Mouse (Mus musculus): Measurements from ENCODE around the gene Ppfia1.

Ppfia1 gene

DNA sequence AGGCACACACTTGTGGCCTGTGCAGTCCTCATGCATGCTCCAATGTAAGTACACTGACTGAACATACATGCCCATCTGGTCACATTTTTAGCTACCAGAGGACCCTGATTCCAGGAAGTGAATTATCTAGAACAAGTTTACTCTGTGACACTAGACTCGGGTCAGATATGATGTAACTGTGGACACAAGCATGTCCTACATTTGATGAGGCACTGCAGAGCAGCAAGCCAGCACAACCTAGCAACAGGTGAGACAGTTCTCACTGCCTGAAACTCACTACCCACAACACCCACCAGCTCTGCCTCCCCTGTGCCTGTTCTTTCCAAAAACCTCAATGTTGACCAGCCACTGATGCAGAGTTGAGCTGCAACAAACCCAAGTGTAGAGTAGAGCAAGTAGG is 2.7 kb downstream of the Ppfia1 start:
- no peak for DNase-seq (ENCODE audit: low spot score in 2 of 2)

DNA sequence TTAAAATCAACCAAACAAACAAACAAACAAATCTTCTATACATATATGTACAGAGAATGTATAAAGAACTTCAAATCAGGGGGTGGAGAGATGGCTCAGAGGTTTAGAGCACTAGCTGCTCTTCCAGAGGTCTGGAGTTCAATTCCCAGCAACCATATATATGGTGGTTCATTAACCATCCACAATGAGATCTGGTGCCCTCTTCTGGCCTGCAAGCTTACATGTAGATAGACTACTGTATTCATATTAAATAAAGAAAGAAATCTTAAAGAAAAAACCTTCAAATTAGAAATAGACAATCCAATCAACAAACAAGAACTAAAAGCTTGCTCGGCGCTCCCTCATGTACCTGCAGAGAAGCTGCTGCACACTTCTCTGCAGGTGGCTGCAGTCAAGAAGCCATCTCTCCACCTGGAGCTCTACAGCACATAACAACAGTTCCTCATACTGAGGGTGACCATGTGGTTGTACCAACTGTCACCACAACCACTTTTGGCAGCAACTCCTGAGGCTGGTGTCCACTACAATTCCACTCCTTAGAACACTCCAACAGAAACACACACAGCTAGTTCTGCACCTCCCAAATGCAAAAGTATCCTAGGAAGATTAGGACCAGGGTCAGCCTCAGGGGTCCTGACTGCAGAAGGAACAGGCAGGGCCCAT is 3.5 kb downstream of the Ppfia1 start:
- no peak for DNase-seq (ENCODE audit: low spot score in 2 of 2)

DNA sequence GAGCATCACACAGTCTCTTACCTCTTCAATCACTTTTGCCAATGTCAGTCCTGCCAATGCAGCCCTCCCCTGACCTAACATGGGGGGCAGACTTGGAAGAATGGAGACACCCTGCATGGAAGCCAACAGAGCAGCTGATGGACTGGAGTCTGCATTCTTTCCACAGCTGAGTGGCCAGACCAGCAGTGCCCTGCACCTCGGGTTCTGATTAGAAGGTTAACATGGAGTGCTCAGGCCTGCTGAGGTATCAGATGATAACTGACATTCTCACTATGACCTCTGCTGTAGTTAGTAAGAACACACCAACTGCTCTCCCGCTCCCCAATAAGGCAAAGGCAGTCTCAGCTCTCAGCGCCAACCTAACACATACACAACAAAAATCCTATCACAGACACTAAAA is 8.3 kb downstream of the Ppfia1 start:
- no peak for DNase-seq (ENCODE audit: low spot score in 2 of 2)

- no peak for DNase-seq (ENCODE audit: low spot score in 2 of 2)
Measured at GRCm38 (mm10) chr7:144541351-144541750, 12.2 kb downstream of the Ppfia1 start.

DNA sequence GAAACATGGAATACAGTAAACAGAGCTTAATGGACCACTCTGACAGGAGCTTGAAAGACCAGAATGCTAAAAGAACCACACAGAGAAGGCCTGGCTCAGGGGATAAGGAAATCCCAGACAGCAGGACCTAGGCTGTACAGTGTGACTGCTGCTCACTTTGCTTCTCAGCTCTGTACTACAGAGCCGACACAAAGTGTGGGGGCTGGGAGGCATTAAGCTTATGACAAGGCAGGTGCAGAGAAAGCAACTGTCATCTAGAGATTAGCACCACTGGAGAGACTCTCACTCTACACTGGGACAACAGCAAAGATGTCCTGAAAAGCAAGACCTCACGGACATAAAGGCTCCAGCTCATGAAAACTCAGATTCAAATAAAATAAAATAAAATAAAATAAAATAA is 14.4 kb downstream of the Ppfia1 start:
- no peak for DNase-seq (ENCODE audit: low spot score in 2 of 2)

DNA sequence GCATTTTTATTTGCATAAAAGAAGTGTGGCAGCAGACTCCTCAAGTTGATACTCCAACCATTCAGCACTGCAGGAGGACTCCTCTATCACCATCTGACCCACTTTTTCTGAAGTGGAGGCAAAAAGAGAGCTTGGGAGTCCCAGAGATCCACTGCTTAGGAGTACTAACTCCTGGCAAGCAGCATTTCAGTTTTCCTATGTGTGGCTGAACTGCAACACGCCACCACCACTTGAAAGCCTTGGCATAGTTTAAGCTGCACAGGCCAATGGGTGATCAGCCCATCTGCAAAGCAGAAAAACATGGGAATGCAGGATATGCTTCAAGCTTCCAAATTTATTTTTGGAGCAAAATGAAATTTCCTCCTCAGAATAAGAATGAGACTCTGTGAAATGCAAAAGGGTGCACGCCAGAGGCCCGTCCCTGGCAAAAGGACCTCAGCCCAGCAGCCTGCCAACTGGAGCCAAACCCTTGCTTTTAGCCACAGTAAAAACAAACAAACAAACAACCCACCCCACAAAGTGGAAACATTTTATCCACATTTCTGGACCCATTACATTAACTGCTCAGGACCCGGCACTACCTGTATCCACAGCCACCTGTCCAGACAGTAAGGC is 15.4 kb downstream of the Ppfia1 start:
- DNase-seq (ENCODE audit: low spot score in 2 of 2), result no peak

GRCm38 (mm10) chr7:144536367-144536766 is 17.2 kb downstream of the Ppfia1 start:
- DNase-seq (ENCODE audit: low spot score in 2 of 2), result no peak

GRCm38 (mm10) chr7:144534773-144535172 is 18.8 kb downstream of the Ppfia1 start:
- DNase-seq (ENCODE audit: low spot score in 2 of 2), result no peak

DNA sequence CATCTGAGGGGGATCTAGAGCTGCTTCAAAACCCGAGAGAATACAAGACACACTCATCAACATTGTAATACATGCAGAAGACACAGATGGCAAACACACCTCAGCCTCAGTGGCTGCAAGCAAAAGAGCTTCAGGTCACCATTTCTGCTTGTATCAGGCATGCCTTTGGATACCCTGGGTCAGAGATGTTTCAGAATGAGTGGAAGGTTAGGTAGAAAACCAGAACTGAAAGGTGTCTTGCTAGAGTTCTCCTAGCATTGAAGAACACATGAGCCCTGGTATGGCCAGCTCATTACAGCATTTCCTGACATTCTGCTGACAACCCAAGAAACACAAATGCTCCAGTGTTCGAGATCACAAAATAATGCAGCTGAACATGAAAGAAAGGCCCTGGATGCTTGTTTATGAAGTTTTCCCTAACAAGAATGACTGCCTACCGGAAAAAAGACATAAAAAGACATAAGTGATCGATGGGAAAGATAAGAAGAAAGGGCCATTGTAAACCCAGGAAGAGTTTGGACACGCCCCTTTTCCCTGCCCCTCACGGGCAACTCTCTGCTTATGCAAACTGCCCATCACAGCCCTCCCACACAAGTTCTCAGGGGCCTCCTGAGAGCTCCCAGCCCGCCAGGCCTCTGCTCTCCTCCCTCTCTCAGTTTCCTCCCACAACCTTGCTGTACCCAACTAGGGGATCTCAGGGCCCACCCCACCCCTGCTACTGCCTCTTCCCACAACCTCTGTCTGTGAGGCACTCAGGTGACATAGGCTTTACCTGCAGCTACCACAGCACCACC is 21.7 kb downstream of the Ppfia1 start:
- no peak for DNase-seq (ENCODE audit: low spot score in 2 of 2)

DNA sequence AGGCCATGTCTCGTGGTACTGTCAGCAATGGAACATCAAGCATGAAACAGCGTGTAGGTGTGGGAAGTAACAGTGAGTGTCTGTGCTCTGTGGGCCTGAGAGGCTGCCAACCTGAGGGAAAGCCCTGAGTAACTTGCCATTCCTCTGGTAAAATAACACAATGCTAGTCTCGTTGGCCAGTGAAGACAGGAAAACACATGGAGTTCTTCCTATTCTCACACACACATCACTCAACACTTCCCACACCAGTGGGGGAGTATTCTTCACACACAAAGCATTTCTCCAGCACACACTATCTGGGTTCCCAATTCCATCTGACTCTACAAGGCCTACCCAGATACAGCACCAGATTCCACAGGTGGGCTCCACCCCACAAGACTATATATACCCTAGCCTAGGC is 23.7 kb downstream of the Ppfia1 start:
- no peak for DNase-seq (ENCODE audit: low spot score in 2 of 2)

- no peak for DNase-seq (ENCODE audit: low spot score in 2 of 2)
Measured at GRCm38 (mm10) chr7:144527723-144528221, 25.8 kb downstream of the Ppfia1 start.

GRCm38 (mm10) chr7:144526649-144527048 is 26.9 kb downstream of the Ppfia1 start:
- no peak for DNase-seq (ENCODE audit: low spot score in 2 of 2)

GRCm38 (mm10) chr7:144524427-144525191 is 28.9 kb downstream of the Ppfia1 start:
- no peak for DNase-seq (ENCODE audit: low spot score in 2 of 2)

DNA sequence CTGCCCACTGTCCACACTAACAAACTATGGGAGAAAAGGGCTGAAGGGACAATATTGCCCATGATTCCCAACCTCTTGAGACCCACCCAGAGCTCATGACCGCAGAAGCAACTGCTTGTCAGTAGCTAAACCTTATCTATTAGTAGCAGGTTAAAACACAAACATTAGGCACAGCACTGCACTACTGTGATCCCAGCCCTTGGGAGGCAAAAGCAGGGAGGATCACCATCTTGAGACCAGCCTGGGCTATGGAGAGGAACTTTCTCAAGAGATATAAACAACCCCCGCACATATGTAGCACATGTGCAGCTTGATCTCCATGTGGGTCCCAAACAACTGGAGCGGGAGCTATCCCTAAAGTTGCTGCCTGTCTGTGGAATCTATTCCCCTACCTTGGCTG is 30.1 kb downstream of the Ppfia1 start:
- no peak for DNase-seq (ENCODE audit: low spot score in 2 of 2)

GRCm38 (mm10) chr7:144521927-144522326 is 31.6 kb downstream of the Ppfia1 start:
- no peak for DNase-seq (ENCODE audit: low spot score in 2 of 2)

GRCm38 (mm10) chr7:144519852-144520251 is 33.7 kb downstream of the Ppfia1 start:
- DNase-seq (ENCODE audit: low spot score in 2 of 2), result no peak

DNA sequence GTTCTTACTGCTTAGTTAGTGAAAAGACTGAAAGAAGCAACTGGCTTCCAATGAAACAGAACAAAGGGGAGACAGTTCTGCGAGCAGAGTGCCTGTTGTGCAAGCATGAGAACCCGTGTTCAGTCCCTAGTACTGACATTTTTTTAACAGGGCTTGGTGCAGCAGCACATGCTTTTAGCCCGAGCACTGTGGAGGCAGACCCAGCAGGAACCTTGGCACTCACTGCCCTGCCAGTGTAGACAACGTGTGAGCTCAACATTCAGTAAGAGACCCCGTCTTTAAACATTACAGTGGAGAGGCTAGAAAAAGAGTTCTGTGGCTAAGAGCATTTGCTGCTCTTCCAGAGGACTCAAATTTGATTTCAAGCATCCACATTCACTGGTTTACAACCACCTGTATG is 36.8 kb downstream of the Ppfia1 start:
- no peak for DNase-seq (ENCODE audit: low spot score in 2 of 2)

DNA sequence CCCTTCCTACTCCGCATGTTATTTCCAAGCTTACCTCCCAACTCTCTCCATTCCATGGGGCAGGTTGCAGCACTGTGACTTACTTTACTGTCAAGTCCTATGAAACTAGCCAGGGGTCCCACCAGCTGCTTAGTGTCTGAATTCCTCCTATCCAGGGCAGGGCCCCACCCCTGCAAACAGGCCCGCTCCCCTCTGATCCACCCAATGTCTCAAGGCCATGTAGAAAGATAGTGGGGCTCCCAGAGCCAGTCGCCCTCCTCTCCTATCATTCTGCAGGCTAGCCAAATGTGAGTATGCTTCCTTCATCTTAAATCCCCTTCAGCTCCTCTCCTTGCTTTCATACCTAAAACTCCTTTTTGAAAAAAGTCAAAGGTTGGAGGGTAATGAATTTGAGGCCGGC is 44.4 kb downstream of the Ppfia1 start:
- no peak for DNase-seq (ENCODE audit: low spot score in 2 of 2)

- no peak for DNase-seq (ENCODE audit: low spot score in 2 of 2)
Measured at GRCm38 (mm10) chr7:144506807-144507206, 46.7 kb downstream of the Ppfia1 start.

DNA sequence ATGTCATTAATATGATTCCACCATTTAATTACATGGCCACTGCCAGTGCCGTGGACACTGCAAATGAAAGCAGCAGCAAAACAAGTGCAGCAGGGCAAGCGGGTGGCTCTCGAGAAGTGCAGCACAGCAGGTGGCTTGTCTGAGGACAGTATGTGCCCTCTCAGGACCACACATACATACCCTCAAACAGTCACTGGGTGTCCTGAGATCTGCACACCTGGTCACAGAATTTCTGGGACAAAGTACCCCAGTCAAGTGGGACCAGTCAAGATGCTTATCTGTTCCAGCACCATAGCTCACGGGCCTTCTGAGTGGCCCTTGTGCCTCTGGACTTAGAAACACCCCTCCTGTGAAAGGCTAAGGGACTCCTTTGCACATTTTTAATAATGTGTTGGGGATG is 49.6 kb downstream of the Ppfia1 start:
- no peak for DNase-seq (ENCODE audit: low spot score in 2 of 2)

GRCm38 (mm10) chr7:144492931-144493330 is 60.6 kb downstream of the Ppfia1 start:
- no peak for DNase-seq (ENCODE audit: low spot score in 2 of 2)

All from urinary bladder, adult 18-20 months (tissue).